In genomic region chr15:94478706-94479105, GRCm38 (mm10) we compare ENCODE assay signal across 11 mouse cellular contexts. TPM values are rescaled to one million over a fixed set of nuclear protein-coding genes. Genes with fewer than 3 reads are reported as not detected.
DNase-seq lines count a peak whose midpoint lies in the region; ATAC-seq lines count a peak whose summit lies in the region.
"Had no signal": no experiment of that assay in that cellular context is flagged by ENCODE, and none has a peak within 500 bp of the region (broad histone marks: within the 10 kb centered on the region; RNA-seq: fewer than 3 reads in every experiment).

No protein-coding gene starts in this region.

- H3K4me2 ChIP-seq in midbrain, embryonic 11.5 days, result no peak overlapping the region
- no peak overlapping the region for H3K4me2 ChIP-seq in hindbrain, embryonic 14.5 days (replicated peaks)
- H3K4me2 ChIP-seq: limb, embryonic 15.5 days; stomach, embryonic 15.5 days had no signal

- no peak overlapping the region for H3K4me3 ChIP-seq in midbrain, embryonic 10.5 days
- no peak overlapping the region for H3K4me3 ChIP-seq in midbrain, embryonic 11.5 days (ENCODE audit: low read depth, low read length)
- no peak overlapping the region for H3K4me3 ChIP-seq in hindbrain, embryonic 14.5 days (replicated peaks; ENCODE audit: low read length)
- H3K4me3 ChIP-seq: limb, embryonic 15.5 days; stomach, embryonic 15.5 days had no signal

- H3K36me3 ChIP-seq in midbrain, embryonic 10.5 days, result no peaks in the 10 kb centered on the region
- no peaks in the 10 kb centered on the region for H3K36me3 ChIP-seq in midbrain, embryonic 11.5 days (ENCODE audit: control insufficient read depth, insufficient read depth, low read length)
- H3K36me3 ChIP-seq in hindbrain, embryonic 14.5 days (replicated peaks; ENCODE audit: control insufficient read depth, insufficient read depth), result no peaks in the 10 kb centered on the region
- H3K36me3 ChIP-seq: limb, embryonic 15.5 days; stomach, embryonic 15.5 days had no signal

- ATAC-seq in midbrain, embryonic 11.5 days (ENCODE audit: low FRiP score), result no peak
- ATAC-seq in common myeloid progenitor, adult 5-6 weeks (replicated peaks; ENCODE audit: low read depth, poor library complexity, severe bottlenecking), result peak; percentile 85
- ATAC-seq in hindbrain, embryonic 14.5 days (ENCODE audit: low FRiP score), result no peak

- no peaks in the 10 kb centered on the region for H3K9me3 ChIP-seq in midbrain, embryonic 10.5 days (replicated peaks)
- H3K9me3 ChIP-seq in midbrain, embryonic 11.5 days (ENCODE audit: control insufficient read depth, low read length), result no peaks in the 10 kb centered on the region; the same call in 1 of the 2 replicates
- H3K9me3 ChIP-seq in hindbrain, embryonic 14.5 days (ENCODE audit: control insufficient read depth, low read length), result no peaks in the 10 kb centered on the region
- H3K9me3 ChIP-seq: limb, embryonic 15.5 days; stomach, embryonic 15.5 days had no signal

- peak; percentile 14 for DNase-seq in midbrain, embryonic 10.5 days (ENCODE audit: low spot score)
- DNase-seq in midbrain, embryonic 11.5 days (ENCODE audit: low spot score, missing footprints), result no peak
- no peak for DNase-seq in hindbrain, embryonic 14.5 days (ENCODE audit: low spot score)
- DNase-seq in thymus, postnatal 25 days, result peak; percentile 65
- DNase-seq in gastrocnemius, postnatal 10 days, result no peak
- DNase-seq in left cerebral cortex, postnatal 25 days (ENCODE audit: low spot score in 2 of 2), result no peak
- DNase-seq in heart, adult 8-10 months (ENCODE audit: low spot score), result no peak
- DNase-seq: adrenal gland, postnatal 36 days had no signal

- no peak overlapping the region for H3K27ac ChIP-seq in midbrain, embryonic 10.5 days (replicated peaks)
- no peak overlapping the region for H3K27ac ChIP-seq in midbrain, embryonic 11.5 days (ENCODE audit: low read depth, low read length)
- H3K27ac ChIP-seq in hindbrain, embryonic 14.5 days, result 0 out of 2 replicates have a peak overlapping the region, but pooled peaks have one; percentile 9
- H3K27ac ChIP-seq: limb, embryonic 15.5 days; stomach, embryonic 15.5 days had no signal

- WGBS in midbrain, embryonic 10.5 days, result 32% methylated on average over 13 of the region's 13 CpGs
- 23% methylated on average over 13 of the region's 13 CpGs for WGBS in midbrain, embryonic 11.5 days
- WGBS in hindbrain, embryonic 14.5 days, result 36% methylated on average over 13 of the region's 13 CpGs

- H3K27me3 ChIP-seq in midbrain, embryonic 10.5 days (ENCODE audit: low read depth, poor library complexity, severe bottlenecking), result no peaks in the 10 kb centered on the region
- no peaks in the 10 kb centered on the region for H3K27me3 ChIP-seq in midbrain, embryonic 11.5 days (ENCODE audit: control insufficient read depth, insufficient read depth, low read length)
- H3K27me3 ChIP-seq in hindbrain, embryonic 14.5 days (ENCODE audit: control insufficient read depth, insufficient read depth, low read length), result no peaks in the 10 kb centered on the region
- H3K27me3 ChIP-seq: limb, embryonic 15.5 days; stomach, embryonic 15.5 days had no signal

- peaks cover 30% of the 10 kb centered on the region for H3K4me1 ChIP-seq in midbrain, embryonic 10.5 days
- no peaks in the 10 kb centered on the region for H3K4me1 ChIP-seq in midbrain, embryonic 11.5 days (ENCODE audit: control insufficient read depth, insufficient read depth, low read length)
- peaks cover 13% of the 10 kb centered on the region; the same call in 1 of the 2 replicates for H3K4me1 ChIP-seq in hindbrain, embryonic 14.5 days (replicated peaks; ENCODE audit: control insufficient read depth, insufficient read depth, low read length)
- H3K4me1 ChIP-seq: stomach, embryonic 15.5 days had no signal

- no peak overlapping the region for H3K9ac ChIP-seq in midbrain, embryonic 11.5 days (ENCODE audit: low read length)
- H3K9ac ChIP-seq in hindbrain, embryonic 14.5 days, result no peak overlapping the region
- H3K9ac ChIP-seq: limb, embryonic 15.5 days; stomach, embryonic 15.5 days had no signal

- intact Hi-C loops in left cerebral cortex, postnatal 25 days (cut with DNase I), result no loop called here

RNA-seq across cellular contexts. Expression of gene Adamts20, which starts 13.5 kb away (rescaled TPM):
- 2.5 and 3.5 TPM in 2 replicates for polyA plus RNA-seq in midbrain, embryonic 10.5 days (2016; fragmentation: Nextera tagmentation; extraction: Ambion mirVana)
- polyA plus RNA-seq in midbrain, embryonic 11.5 days (2014; fragmentation: Nextera tagmentation; extraction: Ambion mirVana), result 3.1 and 3.5 TPM in 2 replicates
- total RNA-seq in common myeloid progenitor, adult 5-6 weeks (2017), result 0.15 TPM in 1 of 2 replicates, not detected in the other
- polyA plus RNA-seq in hindbrain, embryonic 14.5 days (2014; fragmentation: Nextera tagmentation; extraction: Ambion mirVana), result 4.3 and 4.9 TPM in 2 replicates
- 10 to 100 TPM; 25.3 to 28.8 TPM for total RNA-seq in gastrocnemius, postnatal 10 days (2021)
- 1 to 10 TPM; 7.8 to 9.9 TPM for total RNA-seq in left cerebral cortex, postnatal 25 days (2021)
- total RNA-seq in heart, adult 8-10 months (2022), result under 1 TPM; 0.06 to 0.32 (median 0.14) TPM

Comparison
In these comparisons a context has a peak if more than half of its experiments do, and no peak if none do; other contexts are left out.
1. DNase-seq: peak in midbrain, embryonic 10.5 days (single experiment) and thymus, postnatal 25 days (single experiment); none in midbrain, embryonic 11.5 days (single experiment), hindbrain, embryonic 14.5 days (single experiment), gastrocnemius, postnatal 10 days (single experiment), left cerebral cortex, postnatal 25 days (0 of 2) and heart, adult 8-10 months (single experiment).